Mouse (Mus musculus) megakaryocyte, embryonic 14.5 days (primary cell): ENCODE measurements around the gene Aebp1. TPM values are rescaled to one million over a fixed set of nuclear protein-coding genes. Genes with fewer than 3 reads are reported as not detected.

ENCODE experiments used
- H3K27me3 ChIP-seq: replicated peaks from 2 replicates; pipeline ENCODE3; 2012; ENCODE audit warnings: inconsistent platforms
- H3K36me3 ChIP-seq: replicated peaks from 2 replicates; pipeline ENCODE3; 2012; ENCODE audit warnings: low read length, inconsistent platforms, mixed read lengths
- H3K4me1 ChIP-seq: 2 replicates; pipeline ENCODE4 v1.6.1; 2012; ENCODE audit warnings: inconsistent platforms
- H3K4me3 ChIP-seq: replicated peaks from 2 replicates; pipeline ENCODE3; 2012; ENCODE audit warnings: moderate library complexity, mild to moderate bottlenecking, inconsistent platforms
- H3K9me3 ChIP-seq: 2 replicates; pipeline ENCODE4 v1.6.1; 2012; ENCODE audit warnings: inconsistent platforms
- FLI1 ChIP-seq: IDR thresholded peaks from 2 replicates; pipeline ENCODE4 v1.6.1; 2012; ENCODE audit warnings: low read length, inconsistent platforms, mixed read lengths
- GATA1 ChIP-seq: IDR thresholded peaks from 3 replicates; pipeline ENCODE4 v1.6.1; 2012; ENCODE audit warnings: mixed read lengths, low read length, inconsistent platforms, borderline replicate concordance
- polyA plus RNA-seq: library from polyadenylated mRNA; stranded (reverse); fragments of >175 nt; gene quantifications from 2 replicates; pipeline ENCODE4 v1.2.3, GENCODE M21; 2012; ENCODE audit warnings: low replicate concordance; ENCODE audit not compliant: insufficient read depth

Gene Aebp1
- polyA plus RNA-seq, 1 experiment: 0.15 TPM

DNA sequence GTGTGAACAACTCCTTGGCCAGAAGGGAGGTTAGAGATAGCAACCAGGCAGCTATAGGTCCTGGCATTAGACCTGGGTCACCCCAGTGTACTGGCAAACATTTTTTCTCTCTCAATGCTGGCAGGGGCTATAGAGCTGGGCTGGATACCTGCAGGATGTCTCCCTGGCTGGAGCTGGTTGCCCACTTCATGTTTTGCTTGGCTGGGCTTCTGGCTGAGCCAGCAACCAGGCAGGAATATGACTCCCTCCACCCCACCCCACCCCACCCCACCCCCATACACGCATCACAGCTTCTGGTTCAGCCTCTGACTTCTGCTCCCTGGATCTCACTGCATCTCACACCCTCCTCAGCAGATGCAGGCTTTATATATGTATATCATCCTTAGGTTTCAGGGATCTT lies 9.4 kb upstream of the Aebp1 start:
- peaks cover 37% of the 10 kb centered on the region for H3K27me3 ChIP-seq
- no peaks in the 10 kb centered on the region for H3K36me3 ChIP-seq
- H3K4me3 ChIP-seq: no peak overlapping the region
- TF ChIP-seq FLI1 (no peak), GATA1 (no peak)
- peaks cover 40% of the 10 kb centered on the region for H3K4me1 ChIP-seq
- peaks cover 7% of the 10 kb centered on the region for H3K9me3 ChIP-seq

DNA sequence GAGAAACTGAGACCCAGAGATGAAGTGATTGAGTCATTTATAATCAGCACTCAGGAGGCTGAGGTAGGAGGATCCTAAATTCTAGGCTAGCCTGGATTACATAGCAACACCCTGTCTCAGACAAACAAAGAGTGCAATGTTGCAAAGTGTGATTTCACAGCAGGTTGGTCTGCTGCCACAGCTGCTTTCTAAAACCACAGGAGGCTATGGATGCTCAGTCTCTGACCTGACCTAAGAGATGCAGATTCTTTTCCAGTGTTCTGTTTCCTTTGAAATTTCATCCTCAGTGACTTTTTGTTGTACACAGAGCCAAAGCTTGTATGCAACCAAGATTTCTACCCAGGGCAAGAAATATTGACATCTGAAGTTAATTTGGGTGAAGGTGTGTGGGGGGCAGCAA lies 6.3 kb upstream of the Aebp1 start:
- Histone ChIP-seq H3K9me3 (peaks cover 22% of the 10 kb centered on the region), H3K36me3 (no peaks in the 10 kb centered on the region), H3K4me1 (peaks cover 21% of the 10 kb centered on the region), H3K4me3 (no peak overlapping the region), H3K27me3 (peaks cover 44% of the 10 kb centered on the region)
- no peak for TF ChIP-seq GATA1
- no peak for TF ChIP-seq FLI1

DNA sequence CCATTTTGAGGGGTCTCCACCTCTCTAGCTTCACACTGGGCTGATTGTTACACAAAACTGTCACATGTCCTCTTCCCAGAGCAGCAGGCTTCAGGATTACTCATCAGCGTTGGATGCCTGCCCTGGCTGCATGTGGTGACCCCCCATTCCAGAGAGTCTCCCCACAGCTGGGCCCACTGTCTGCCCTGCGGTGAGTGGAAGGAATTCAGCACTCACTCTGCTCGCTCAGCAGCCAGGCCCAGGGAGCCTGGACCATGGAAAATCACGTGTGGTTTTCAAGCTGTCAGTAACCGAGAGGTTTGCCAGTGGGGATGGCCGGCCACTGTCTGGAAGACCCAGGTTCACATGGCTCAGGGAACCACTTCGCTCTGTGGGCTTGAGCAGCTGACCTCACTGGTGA lies 5.8 kb upstream of the Aebp1 start:
- Histone ChIP-seq H3K36me3 (no peaks in the 10 kb centered on the region), H3K27me3 (peaks cover 48% of the 10 kb centered on the region), H3K9me3 (peaks cover 22% of the 10 kb centered on the region), H3K4me3 (no peak overlapping the region), H3K4me1 (peaks cover 18% of the 10 kb centered on the region)
- TF ChIP-seq FLI1: no peak
- no peak for TF ChIP-seq GATA1

DNA sequence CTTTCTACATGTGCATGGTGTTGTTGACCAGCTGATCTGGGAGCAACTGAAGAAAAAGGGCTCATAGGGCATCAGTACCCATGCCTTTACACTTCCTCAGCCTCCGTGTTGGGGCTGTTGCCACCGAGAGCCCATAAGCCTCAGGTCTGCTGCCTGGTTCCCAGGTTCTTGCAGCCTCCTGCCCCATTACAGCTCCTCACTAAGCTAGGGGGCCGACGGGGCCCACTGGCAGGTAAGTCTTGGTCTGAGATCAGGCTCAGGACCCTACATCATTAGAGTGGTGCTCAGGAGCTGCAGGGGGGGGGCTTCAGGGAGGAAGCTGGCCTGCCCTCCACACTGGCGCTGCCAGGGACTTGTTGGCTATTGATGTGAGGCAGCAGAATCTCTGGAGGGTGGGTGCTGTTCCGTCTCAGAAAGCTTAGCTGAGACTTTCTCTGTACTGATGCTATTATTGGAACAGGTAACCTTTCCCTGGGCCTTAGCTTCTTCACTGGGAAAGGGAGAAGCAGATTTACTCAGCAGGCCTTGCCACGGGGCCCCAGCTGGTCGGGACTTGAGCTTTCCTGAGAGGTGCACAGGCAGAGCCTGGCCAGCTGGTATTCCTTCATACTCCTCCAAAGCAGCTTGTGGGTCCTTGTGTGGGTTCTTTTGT lies 5.1 kb upstream of the Aebp1 start:
- no peaks in the 10 kb centered on the region for H3K36me3 ChIP-seq
- TF ChIP-seq FLI1: no peak
- TF ChIP-seq GATA1: no peak
- H3K4me3 ChIP-seq: no peak overlapping the region
- H3K4me1 ChIP-seq: peaks cover 18% of the 10 kb centered on the region
- peaks cover 22% of the 10 kb centered on the region for H3K9me3 ChIP-seq
- peaks cover 55% of the 10 kb centered on the region for H3K27me3 ChIP-seq

DNA sequence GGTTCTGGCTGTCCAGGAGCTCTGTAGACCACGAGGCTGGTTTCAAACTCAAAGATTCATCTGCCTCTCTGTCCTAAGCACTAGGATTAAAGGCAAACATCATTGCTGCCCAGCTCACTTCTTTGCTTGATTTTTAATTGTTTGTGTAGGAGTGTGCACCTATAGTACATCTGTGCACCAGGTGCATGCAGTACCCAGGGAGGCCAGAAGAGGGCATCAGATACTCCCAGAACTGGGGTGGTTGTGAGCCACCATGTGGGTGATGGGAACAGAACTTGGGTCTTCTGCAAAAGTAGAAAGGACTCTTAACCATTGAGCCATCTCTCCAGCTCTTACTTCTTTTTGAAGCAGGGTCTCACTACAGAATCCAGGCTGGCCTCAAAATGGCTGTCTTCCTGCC lies 3.0 kb upstream of the Aebp1 start:
- TF ChIP-seq FLI1: no peak
- TF ChIP-seq GATA1: no peak
- Histone ChIP-seq H3K36me3 (no peaks in the 10 kb centered on the region), H3K4me1 (peaks cover 16% of the 10 kb centered on the region), H3K9me3 (peaks cover 22% of the 10 kb centered on the region), H3K27me3 (peaks cover 76% of the 10 kb centered on the region), H3K4me3 (no peak overlapping the region)

DNA sequence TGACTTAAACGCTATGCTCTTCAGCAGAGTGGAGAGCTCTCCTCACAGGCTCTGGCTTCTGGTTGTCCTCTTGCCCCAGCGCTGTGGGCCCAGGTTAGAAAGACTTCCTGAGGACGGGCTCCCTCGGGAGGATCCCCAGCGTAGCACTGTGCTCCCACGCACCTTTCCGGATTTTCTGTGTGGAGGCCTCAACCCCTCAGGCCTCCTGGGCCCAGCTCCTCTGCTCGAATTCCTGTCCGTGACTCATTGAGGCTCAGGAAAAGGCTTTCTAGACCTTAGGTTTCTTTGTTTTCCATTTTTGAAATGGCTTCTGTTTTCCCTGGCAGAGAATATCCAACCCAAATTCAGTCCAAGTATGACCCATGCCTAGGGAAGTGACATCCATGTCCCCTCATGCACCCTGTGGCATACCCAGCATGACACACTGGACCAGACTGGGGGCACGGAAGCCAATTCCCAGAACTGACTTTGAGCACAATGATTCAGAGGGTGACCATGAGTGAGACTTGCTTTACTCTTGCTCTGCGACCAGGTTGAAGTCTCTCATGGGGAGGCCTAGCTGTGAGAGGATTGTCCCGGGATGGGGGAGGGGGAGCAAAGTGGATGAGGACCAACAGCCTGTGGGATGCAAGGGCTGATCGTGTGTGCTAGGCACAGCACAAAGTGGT lies 1.7 kb upstream of the Aebp1 start:
- H3K9me3 ChIP-seq: peaks cover 22% of the 10 kb centered on the region
- no peak overlapping the region for H3K4me3 ChIP-seq
- peaks cover 16% of the 10 kb centered on the region for H3K4me1 ChIP-seq
- TF ChIP-seq GATA1 (no peak), FLI1 (no peak)
- no peaks in the 10 kb centered on the region for H3K36me3 ChIP-seq
- peaks cover 86% of the 10 kb centered on the region for H3K27me3 ChIP-seq

DNA sequence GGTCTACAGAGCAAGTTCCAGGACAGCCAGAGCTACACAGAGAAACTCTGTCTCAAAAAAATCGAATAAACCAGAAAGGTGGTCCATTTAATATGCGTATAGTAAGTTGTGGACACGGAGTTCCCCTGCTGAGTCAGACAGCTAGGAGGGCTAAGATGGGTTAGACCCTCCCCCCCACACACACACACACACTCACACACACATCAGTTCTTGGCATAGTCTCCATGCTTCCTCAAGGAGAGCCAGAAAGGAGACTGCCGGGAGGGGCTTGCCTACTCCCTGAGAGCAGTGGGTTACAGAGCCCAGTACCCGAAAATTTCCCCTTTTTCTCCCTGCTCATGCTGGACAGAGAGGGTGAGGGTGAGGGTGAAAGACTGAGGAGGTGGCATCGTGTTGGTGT lies 1.1 kb upstream of the Aebp1 start:
- no peak overlapping the region for H3K4me3 ChIP-seq
- no peaks in the 10 kb centered on the region for H3K36me3 ChIP-seq
- peaks cover 22% of the 10 kb centered on the region for H3K9me3 ChIP-seq
- peaks cover 90% of the 10 kb centered on the region for H3K27me3 ChIP-seq
- TF ChIP-seq GATA1 (no peak), FLI1 (no peak)
- peaks cover 16% of the 10 kb centered on the region for H3K4me1 ChIP-seq

DNA sequence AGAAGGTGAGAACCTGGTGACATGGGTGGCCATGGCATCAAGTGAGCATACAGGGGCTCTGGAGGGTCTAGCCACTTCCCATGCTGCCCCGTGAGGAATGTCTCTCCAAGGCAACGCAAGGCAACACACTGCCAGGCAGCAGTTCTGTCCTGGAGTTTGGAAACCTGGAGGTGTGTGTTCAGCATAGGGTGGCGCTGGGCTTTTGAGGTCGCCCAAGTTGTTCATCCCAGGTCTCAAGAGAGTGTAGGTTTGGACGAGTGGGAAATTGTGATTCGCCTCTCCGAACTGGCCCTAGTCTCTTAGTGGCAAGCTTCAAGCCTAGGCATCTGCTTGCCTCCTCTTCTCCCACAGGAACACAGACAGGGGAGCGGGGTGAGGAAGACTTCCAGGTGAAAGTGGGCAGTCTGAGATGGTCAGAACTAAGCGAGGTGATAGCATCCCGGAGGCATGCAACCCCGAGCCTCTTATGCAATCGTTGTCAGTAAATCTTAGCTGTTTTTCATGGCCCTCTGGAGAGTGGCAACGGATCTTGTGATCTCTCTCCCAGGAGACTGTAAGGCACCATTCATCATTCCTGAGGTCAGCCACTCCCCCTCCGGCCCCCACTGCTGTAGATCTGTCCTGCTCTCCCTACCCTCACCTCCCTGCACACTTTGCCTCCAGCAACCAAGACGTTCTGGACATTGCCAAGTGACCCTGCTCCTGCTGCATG lies 803 bp downstream of the Aebp1 start:
- Histone ChIP-seq H3K9me3 (peaks cover 19% of the 10 kb centered on the region), H3K36me3 (no peaks in the 10 kb centered on the region), H3K4me1 (peaks cover 21% of the 10 kb centered on the region), H3K27me3 (peaks cover 82% of the 10 kb centered on the region), H3K4me3 (no peak overlapping the region)
- TF ChIP-seq GATA1 (no peak), FLI1 (no peak)

DNA sequence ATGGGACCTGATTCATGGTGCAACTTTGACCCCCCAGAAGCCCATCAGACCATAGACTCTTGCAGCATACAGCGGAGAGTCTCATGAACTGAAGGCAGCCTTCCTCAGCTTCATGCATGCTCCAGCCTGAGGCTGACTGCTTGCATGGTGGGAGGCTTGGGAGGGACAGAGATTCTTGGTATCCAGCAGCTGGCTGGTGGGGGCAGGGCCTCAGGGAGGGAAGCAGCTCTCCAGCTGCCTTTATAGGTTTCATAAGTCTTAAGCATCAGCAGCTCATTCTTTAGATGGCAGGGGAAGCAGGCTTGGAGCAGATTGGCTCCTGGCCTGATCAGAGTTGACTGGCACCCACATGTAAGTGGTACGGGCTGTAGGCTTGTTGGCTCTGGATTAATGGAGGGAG lies 5.4 kb downstream of the Aebp1 start:
- Histone ChIP-seq H3K36me3 (peaks cover 32% of the 10 kb centered on the region), H3K27me3 (peaks cover 52% of the 10 kb centered on the region), H3K9me3 (no peaks in the 10 kb centered on the region), H3K4me3 (no peak overlapping the region), H3K4me1 (peaks cover 7% of the 10 kb centered on the region; the same call in 1 of the 2 replicates)
- TF ChIP-seq GATA1: no peak
- TF ChIP-seq FLI1: no peak

DNA sequence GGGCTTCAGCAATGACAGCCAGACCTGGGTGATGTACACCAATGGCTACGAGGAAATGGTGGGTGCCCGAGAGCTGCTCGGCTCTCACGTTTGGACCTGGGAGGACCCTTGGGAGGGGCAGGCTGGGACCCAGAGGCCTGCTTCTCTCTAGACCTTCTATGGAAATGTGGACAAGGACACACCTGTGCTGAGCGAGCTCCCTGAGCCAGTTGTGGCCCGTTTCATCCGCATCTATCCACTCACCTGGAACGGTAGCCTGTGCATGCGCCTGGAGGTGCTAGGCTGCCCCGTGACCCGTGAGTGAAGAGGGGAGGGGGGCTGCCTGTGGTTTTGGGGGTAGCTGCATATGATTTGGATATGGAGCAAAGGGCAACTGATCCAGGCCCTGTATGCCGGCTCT lies 6.6 kb downstream of the Aebp1 start:
- H3K4me3 ChIP-seq: no peak overlapping the region
- peaks cover 43% of the 10 kb centered on the region for H3K36me3 ChIP-seq
- peaks cover 41% of the 10 kb centered on the region for H3K27me3 ChIP-seq

DNA sequence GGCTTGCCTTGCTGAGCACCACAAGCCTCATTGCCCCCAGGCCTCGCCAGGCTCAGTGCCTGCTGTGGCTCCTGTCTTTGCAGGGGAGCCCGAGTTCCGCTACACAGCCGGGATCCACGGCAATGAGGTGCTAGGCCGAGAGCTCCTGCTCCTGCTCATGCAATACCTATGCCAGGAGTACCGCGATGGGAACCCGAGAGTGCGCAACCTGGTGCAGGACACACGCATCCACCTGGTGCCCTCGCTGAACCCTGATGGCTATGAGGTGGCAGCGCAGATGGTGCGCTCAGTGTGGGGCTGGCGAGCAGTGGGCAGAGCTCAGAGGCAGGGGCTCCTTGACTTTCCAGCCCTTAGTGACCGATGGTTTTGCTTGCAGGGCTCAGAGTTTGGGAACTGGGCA lies 7.6 kb downstream of the Aebp1 start:
- H3K9me3 ChIP-seq: no peaks in the 10 kb centered on the region
- TF ChIP-seq FLI1 (no peak), GATA1 (no peak)
- H3K4me1 ChIP-seq: peaks cover 5% of the 10 kb centered on the region; the same call in 1 of the 2 replicates
- no peak overlapping the region for H3K4me3 ChIP-seq
- H3K27me3 ChIP-seq: peaks cover 33% of the 10 kb centered on the region
- peaks cover 54% of the 10 kb centered on the region for H3K36me3 ChIP-seq

More for the DNA sequence above, 6.6 kb downstream of the Aebp1 start:
- peaks cover 5% of the 10 kb centered on the region; the same call in 1 of the 2 replicates for H3K4me1 ChIP-seq
- no peak for TF ChIP-seq FLI1
- no peak for TF ChIP-seq GATA1
- no peaks in the 10 kb centered on the region for H3K9me3 ChIP-seq
